Mouse (Mus musculus): ENCODE measurements at regions not wholly inside any gene's neighbourhood (a gene's known extent, or its start where the extent isn't known, plus 50 kb on each side); places are given as distances from the start of the nearest gene placed in this dataset.

- H3K4me3 ChIP-seq (ENCODE audit: low read depth, low read length) = no peak overlapping the region
- no peaks in the 10 kb centered on the region for H3K9me3 ChIP-seq (replicated peaks; ENCODE audit: control insufficient read depth, insufficient read depth, low read length, poor library complexity, severe bottlenecking)
- H3K27ac ChIP-seq (ENCODE audit: insufficient read depth, low read length) = no peak overlapping the region
- H3K27me3 ChIP-seq (ENCODE audit: control insufficient read depth, insufficient read depth, low read length, poor library complexity, severe bottlenecking) = no peaks in the 10 kb centered on the region; the same call in 1 of the 2 replicates
- H3K4me1 ChIP-seq (ENCODE audit: control insufficient read depth, insufficient read depth, low read length) = no peaks in the 10 kb centered on the region
- no peak overlapping the region for H3K9ac ChIP-seq (ENCODE audit: low read depth, poor library complexity, severe bottlenecking)
- H3K36me3 ChIP-seq (ENCODE audit: control insufficient read depth, insufficient read depth, low read length, poor library complexity, severe bottlenecking) = no peaks in the 10 kb centered on the region
- TF ChIP-seq POLR2A (IDR thresholded peaks at IDR 0.05; ENCODE audit: insufficient read depth, low read length) (no peak), EP300 (IDR thresholded peaks at IDR 0.05; ENCODE audit: insufficient read depth, low read depth, low read length) (no peak), CTCF (IDR thresholded peaks at IDR 0.05; ENCODE audit: low read depth, low read length) (no peak)
These were observed 155.2 kb upstream of the Fst start for GRCm38 (mm10) chr13:114613909-114614308.

- Histone ChIP-seq H3K9ac (ENCODE audit: low read depth, poor library complexity, severe bottlenecking) (no peak overlapping the region), H3K4me1 (ENCODE audit: control insufficient read depth, insufficient read depth, low read length) (no peaks in the 10 kb centered on the region), H3K27me3 (ENCODE audit: control insufficient read depth, insufficient read depth, low read length, poor library complexity, severe bottlenecking) (no peaks in the 10 kb centered on the region), H3K27ac (ENCODE audit: insufficient read depth, low read length) (no peak overlapping the region), H3K4me3 (ENCODE audit: low read depth, low read length) (no peak overlapping the region), H3K9me3 (replicated peaks; ENCODE audit: control insufficient read depth, insufficient read depth, low read length, poor library complexity, severe bottlenecking) (peaks cover 3% of the 10 kb centered on the region; the same call in 1 of the 2 replicates), H3K36me3 (ENCODE audit: control insufficient read depth, insufficient read depth, low read length, poor library complexity, severe bottlenecking) (no peaks in the 10 kb centered on the region)
- TF ChIP-seq CTCF (IDR thresholded peaks at IDR 0.05; ENCODE audit: low read depth, low read length) (no peak), EP300 (IDR thresholded peaks at IDR 0.05; ENCODE audit: insufficient read depth, low read depth, low read length) (no peak), POLR2A (IDR thresholded peaks at IDR 0.05; ENCODE audit: insufficient read depth, low read length) (no peak)
These were observed 160.7 kb upstream of the Fst start for GRCm38 (mm10) chr13:114619416-114619815.

GRCm38 (mm10) chr13:114636731-114637130 lies 178.0 kb upstream of the Fst start:
- TF ChIP-seq POLR2A (IDR thresholded peaks at IDR 0.05; ENCODE audit: insufficient read depth, low read length) (no peak), EP300 (IDR thresholded peaks at IDR 0.05; ENCODE audit: insufficient read depth, low read depth, low read length) (no peak), CTCF (IDR thresholded peaks at IDR 0.05; ENCODE audit: low read depth, low read length) (no peak)
- no peaks in the 10 kb centered on the region for H3K4me1 ChIP-seq (ENCODE audit: control insufficient read depth, insufficient read depth, low read length)

GRCm38 (mm10) chr13:114639531-114639930 lies 178.5 kb upstream of the Mocs2 start:
- H3K27me3 ChIP-seq (ENCODE audit: control insufficient read depth, insufficient read depth, low read length, poor library complexity, severe bottlenecking) = no peaks in the 10 kb centered on the region
- no peak overlapping the region for H3K9ac ChIP-seq (ENCODE audit: low read depth, poor library complexity, severe bottlenecking)
- TF ChIP-seq EP300 (IDR thresholded peaks at IDR 0.05; ENCODE audit: insufficient read depth, low read depth, low read length) = no peak
- TF ChIP-seq CTCF (IDR thresholded peaks at IDR 0.05; ENCODE audit: low read depth, low read length) = no peak
- no peak for TF ChIP-seq POLR2A (IDR thresholded peaks at IDR 0.05; ENCODE audit: insufficient read depth, low read length)
- no peaks in the 10 kb centered on the region for H3K4me1 ChIP-seq (ENCODE audit: control insufficient read depth, insufficient read depth, low read length)
- no peaks in the 10 kb centered on the region for H3K9me3 ChIP-seq (replicated peaks; ENCODE audit: control insufficient read depth, insufficient read depth, low read length, poor library complexity, severe bottlenecking)
- H3K27ac ChIP-seq (ENCODE audit: insufficient read depth, low read length) = no peak overlapping the region
- no peak overlapping the region for H3K4me3 ChIP-seq (ENCODE audit: low read depth, low read length)
- no peaks in the 10 kb centered on the region for H3K36me3 ChIP-seq (ENCODE audit: control insufficient read depth, insufficient read depth, low read length, poor library complexity, severe bottlenecking)

More at GRCm38 (mm10) chr13:114636731-114637130, 178.0 kb upstream of the Fst start:
- H3K9me3 ChIP-seq (replicated peaks; ENCODE audit: control insufficient read depth, insufficient read depth, low read length, poor library complexity, severe bottlenecking) = no peaks in the 10 kb centered on the region
- no peak overlapping the region for H3K9ac ChIP-seq (ENCODE audit: low read depth, poor library complexity, severe bottlenecking)
- H3K36me3 ChIP-seq (ENCODE audit: control insufficient read depth, insufficient read depth, low read length, poor library complexity, severe bottlenecking) = no peaks in the 10 kb centered on the region
- no peak overlapping the region for H3K27ac ChIP-seq (ENCODE audit: insufficient read depth, low read length)
- no peak overlapping the region for H3K4me3 ChIP-seq (ENCODE audit: low read depth, low read length)
- H3K27me3 ChIP-seq (ENCODE audit: control insufficient read depth, insufficient read depth, low read length, poor library complexity, severe bottlenecking) = no peaks in the 10 kb centered on the region

DNA sequence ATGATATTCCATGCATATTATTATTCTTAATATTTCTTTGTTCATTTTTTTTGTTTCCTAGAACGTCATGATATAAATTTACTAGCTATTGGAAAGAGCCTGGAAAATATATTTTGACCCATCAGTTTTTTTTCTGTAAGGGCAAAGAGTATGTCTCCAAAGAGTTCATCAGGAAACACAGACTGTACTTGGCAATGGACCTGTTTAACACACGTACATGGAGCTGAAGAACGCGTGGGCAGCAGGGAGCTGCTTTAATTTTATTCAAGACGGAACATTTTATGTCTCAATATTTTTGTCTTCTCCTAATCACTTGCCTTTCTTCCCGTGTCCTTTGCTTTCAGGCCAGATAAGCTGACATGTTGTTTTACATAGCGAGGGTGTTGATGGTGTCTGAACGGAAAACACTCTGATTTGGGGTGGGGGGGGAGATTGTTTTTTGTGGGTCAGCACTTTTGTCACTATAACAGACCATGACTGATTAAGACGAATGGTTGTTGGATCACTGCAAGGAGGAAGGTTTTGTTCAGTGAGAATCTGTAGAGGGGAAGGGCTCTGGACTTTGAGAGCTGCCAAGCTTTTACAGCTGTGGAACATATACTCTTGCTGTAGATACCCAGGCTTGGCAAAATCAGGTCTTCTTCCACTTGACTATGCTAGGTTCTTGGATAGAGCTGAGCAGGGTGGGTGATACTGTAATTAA lies 176.2 kb upstream of the Mocs2 start:
- Histone ChIP-seq H3K9ac (ENCODE audit: low read depth, poor library complexity, severe bottlenecking) (no peak overlapping the region), H3K9me3 (replicated peaks; ENCODE audit: control insufficient read depth, insufficient read depth, low read length, poor library complexity, severe bottlenecking) (no peaks in the 10 kb centered on the region; the same call in 1 of the 2 replicates), H3K27ac (ENCODE audit: insufficient read depth, low read length) (no peak overlapping the region)

DNA sequence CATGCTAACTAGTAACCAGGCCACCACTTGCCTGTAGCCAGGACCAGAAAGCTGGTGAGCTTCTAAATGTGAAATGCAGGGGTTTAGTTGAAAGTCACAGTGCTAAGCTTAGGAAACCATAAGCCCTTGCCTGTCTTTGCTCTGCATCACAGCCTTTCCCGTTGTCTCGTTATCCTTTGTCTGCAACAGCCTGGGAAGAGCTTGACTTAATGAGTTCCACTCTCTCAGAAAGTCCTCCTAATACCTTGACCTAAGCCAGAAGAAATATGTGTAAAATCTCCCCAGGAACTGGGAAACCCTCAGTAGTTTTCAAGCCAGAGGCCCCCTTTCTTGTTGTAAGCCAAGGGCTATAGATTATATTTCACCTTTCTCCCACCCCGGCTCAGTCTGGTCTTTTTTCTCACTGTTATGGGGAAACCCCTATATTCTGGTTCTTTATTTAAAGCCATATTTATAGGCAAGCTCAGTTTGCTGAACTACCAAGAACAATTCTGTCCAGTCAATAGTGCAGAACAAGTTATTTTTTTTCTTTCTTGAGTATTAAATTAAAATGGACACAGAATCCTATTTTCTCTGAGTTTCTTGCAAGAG lies 175.0 kb upstream of the Mocs2 start:
- TF ChIP-seq CTCF (IDR thresholded peaks at IDR 0.05; ENCODE audit: low read depth, low read length) (no peak), POLR2A (IDR thresholded peaks at IDR 0.05; ENCODE audit: insufficient read depth, low read length) (no peak), EP300 (IDR thresholded peaks at IDR 0.05; ENCODE audit: insufficient read depth, low read depth, low read length) (no peak)
- Histone ChIP-seq H3K27ac (ENCODE audit: insufficient read depth, low read length) (no peak overlapping the region), H3K27me3 (ENCODE audit: control insufficient read depth, insufficient read depth, low read length, poor library complexity, severe bottlenecking) (no peaks in the 10 kb centered on the region), H3K4me3 (ENCODE audit: low read depth, low read length) (no peak overlapping the region), H3K36me3 (ENCODE audit: control insufficient read depth, insufficient read depth, low read length, poor library complexity, severe bottlenecking) (no peaks in the 10 kb centered on the region), H3K9ac (ENCODE audit: low read depth, poor library complexity, severe bottlenecking) (no peak overlapping the region), H3K9me3 (replicated peaks; ENCODE audit: control insufficient read depth, insufficient read depth, low read length, poor library complexity, severe bottlenecking) (no peaks in the 10 kb centered on the region; the same call in 1 of the 2 replicates), H3K4me1 (ENCODE audit: control insufficient read depth, insufficient read depth, low read length) (no peaks in the 10 kb centered on the region)

More for the DNA sequence above, 176.2 kb upstream of the Mocs2 start:
- TF ChIP-seq CTCF (IDR thresholded peaks at IDR 0.05; ENCODE audit: low read depth, low read length) (no peak), POLR2A (IDR thresholded peaks at IDR 0.05; ENCODE audit: insufficient read depth, low read length) (no peak), EP300 (IDR thresholded peaks at IDR 0.05; ENCODE audit: insufficient read depth, low read depth, low read length) (no peak)
- no peaks in the 10 kb centered on the region for H3K27me3 ChIP-seq (ENCODE audit: control insufficient read depth, insufficient read depth, low read length, poor library complexity, severe bottlenecking)
- no peaks in the 10 kb centered on the region for H3K36me3 ChIP-seq (ENCODE audit: control insufficient read depth, insufficient read depth, low read length, poor library complexity, severe bottlenecking)
- no peaks in the 10 kb centered on the region for H3K4me1 ChIP-seq (ENCODE audit: control insufficient read depth, insufficient read depth, low read length)
- no peak overlapping the region for H3K4me3 ChIP-seq (ENCODE audit: low read depth, low read length)
